Mouse (Mus musculus): ENCODE results near the gene Adora1. TPM values are rescaled to one million over a fixed set of nuclear protein-coding genes. Genes with fewer than 3 reads are reported as not detected.

Adora1 gene
- polyA plus RNA-seq, 2 experiments, result 1.4 to 2.0 TPM

DNA sequence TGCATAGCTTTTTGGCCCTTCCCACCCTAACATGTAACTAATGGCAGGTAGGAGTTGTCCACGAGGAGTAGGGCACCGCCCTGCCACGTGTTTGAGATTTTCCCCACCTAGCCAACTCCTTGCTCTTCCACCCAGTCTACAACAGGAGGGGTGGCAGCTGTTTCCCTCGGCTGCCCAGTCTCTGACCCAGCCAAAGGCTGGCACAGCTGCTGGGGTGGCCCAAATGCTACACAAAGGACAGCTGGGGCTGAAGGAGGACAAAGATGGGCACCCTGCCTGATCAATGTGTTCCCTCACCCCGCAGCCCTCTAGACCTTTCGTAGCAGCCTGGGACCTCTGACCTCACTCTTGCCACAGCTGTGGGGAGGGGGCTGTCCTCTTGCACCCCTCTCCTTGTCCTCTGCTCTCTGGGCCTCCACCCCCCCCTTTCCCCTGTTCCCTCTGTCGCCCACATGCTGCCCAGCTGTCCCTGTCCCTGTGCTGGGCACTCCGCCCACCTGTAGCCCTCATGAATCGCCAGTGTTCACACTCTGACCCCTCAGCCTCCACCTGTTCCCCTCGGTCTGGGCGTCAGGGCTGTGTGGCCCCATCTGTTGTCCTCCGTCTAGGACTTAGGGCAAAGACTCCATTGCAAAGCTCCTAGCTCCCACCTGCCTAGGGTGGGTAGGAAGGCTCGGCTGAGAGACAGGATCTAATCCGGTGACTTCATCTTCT is 9.9 kb upstream of the Adora1 start:
- Histone ChIP-seq H3K27me3 (ENCODE audit: control insufficient read depth, insufficient read depth, low read length) (no peaks in the 10 kb centered on the region; the same call in 1 of the 2 replicates), H3K9ac (ENCODE audit: low read depth, low read length, severe bottlenecking) (no peak overlapping the region), H3K4me2 (replicated peaks; ENCODE audit: low read depth, low read length, severe bottlenecking) (no peak overlapping the region), H3K36me3 (ENCODE audit: control insufficient read depth, insufficient read depth, low read length) (no peaks in the 10 kb centered on the region), H3K4me1 (ENCODE audit: control insufficient read depth, insufficient read depth, low read length) (peaks cover 7% of the 10 kb centered on the region), H3K27ac (replicated peaks; ENCODE audit: low read depth, low read length) (no peak overlapping the region), H3K4me3 (replicated peaks; ENCODE audit: low read length) (no peak overlapping the region), H3K9me3 (ENCODE audit: control insufficient read depth, low read length) (no peaks in the 10 kb centered on the region)
- TF ChIP-seq POLR2A (IDR thresholded peaks at IDR 0.05; ENCODE audit: borderline replicate concordance, extremely low read depth, insufficient read depth, insufficient read length), result no peak
- DNase-seq (ENCODE audit: low spot score), result peak; percentile 52
- 75% methylated on average over 14 of the region's 14 CpGs for WGBS
- peak; percentile 73 for ATAC-seq (ENCODE audit: low FRiP score, low read depth)

GRCm38 (mm10) chr1:134243948-134244914 is 9.0 kb upstream of the Adora1 start:
- Histone ChIP-seq H3K4me1 (ENCODE audit: control insufficient read depth, insufficient read depth, low read length) (peaks cover 7% of the 10 kb centered on the region), H3K36me3 (ENCODE audit: control insufficient read depth, insufficient read depth, low read length) (no peaks in the 10 kb centered on the region), H3K9me3 (ENCODE audit: control insufficient read depth, low read length) (no peaks in the 10 kb centered on the region), H3K4me3 (replicated peaks; ENCODE audit: low read length) (peak overlapping the region; percentile 16; the same call in 1 of the 2 replicates), H3K27me3 (ENCODE audit: control insufficient read depth, insufficient read depth, low read length) (no peaks in the 10 kb centered on the region; the same call in 1 of the 2 replicates), H3K4me2 (replicated peaks; ENCODE audit: low read depth, low read length, severe bottlenecking) (peak overlapping the region; percentile 49), H3K27ac (replicated peaks; ENCODE audit: low read depth, low read length) (no peak overlapping the region), H3K9ac (ENCODE audit: low read depth, low read length, severe bottlenecking) (peak overlapping the region; percentile 45)
- peak; percentile 85 for DNase-seq (ENCODE audit: low spot score)
- TF ChIP-seq POLR2A (IDR thresholded peaks at IDR 0.05; ENCODE audit: borderline replicate concordance, extremely low read depth, insufficient read depth, insufficient read length), result no peak
- ATAC-seq (ENCODE audit: low FRiP score, low read depth), result peak; percentile 80
- WGBS, result 21% methylated on average over 35 of the region's 35 CpGs

- Histone ChIP-seq H3K27me3 (ENCODE audit: control insufficient read depth, insufficient read depth, low read length) (no peaks in the 10 kb centered on the region; the same call in 1 of the 2 replicates), H3K9ac (ENCODE audit: low read depth, low read length, severe bottlenecking) (0 out of 2 replicates have a peak overlapping the region, but pooled peaks have one; percentile 45), H3K9me3 (ENCODE audit: control insufficient read depth, low read length) (no peaks in the 10 kb centered on the region), H3K27ac (replicated peaks; ENCODE audit: low read depth, low read length) (no peak overlapping the region), H3K4me2 (replicated peaks; ENCODE audit: low read depth, low read length, severe bottlenecking) (no peak overlapping the region), H3K4me1 (ENCODE audit: control insufficient read depth, insufficient read depth, low read length) (peaks cover 7% of the 10 kb centered on the region), H3K36me3 (ENCODE audit: control insufficient read depth, insufficient read depth, low read length) (no peaks in the 10 kb centered on the region), H3K4me3 (replicated peaks; ENCODE audit: low read length) (no peak overlapping the region)
- WGBS, result 61% methylated on average over 6 of the region's 6 CpGs
- no peak for DNase-seq (ENCODE audit: low spot score)
- ATAC-seq (ENCODE audit: low FRiP score, low read depth), result no peak
- no peak for TF ChIP-seq POLR2A (IDR thresholded peaks at IDR 0.05; ENCODE audit: borderline replicate concordance, extremely low read depth, insufficient read depth, insufficient read length)
These were observed 8.3 kb upstream of the Adora1 start for GRCm38 (mm10) chr1:134243505-134243904.

- Histone ChIP-seq H3K27me3 (ENCODE audit: control insufficient read depth, insufficient read depth, low read length) (no peaks in the 10 kb centered on the region; the same call in 1 of the 2 replicates), H3K9ac (ENCODE audit: low read depth, low read length, severe bottlenecking) (no peak overlapping the region), H3K36me3 (ENCODE audit: control insufficient read depth, insufficient read depth, low read length) (no peaks in the 10 kb centered on the region), H3K9me3 (ENCODE audit: control insufficient read depth, low read length) (no peaks in the 10 kb centered on the region), H3K4me2 (replicated peaks; ENCODE audit: low read depth, low read length, severe bottlenecking) (no peak overlapping the region), H3K4me1 (ENCODE audit: control insufficient read depth, insufficient read depth, low read length) (peaks cover 7% of the 10 kb centered on the region), H3K4me3 (replicated peaks; ENCODE audit: low read length) (no peak overlapping the region), H3K27ac (replicated peaks; ENCODE audit: low read depth, low read length) (no peak overlapping the region)
- ATAC-seq (ENCODE audit: low FRiP score, low read depth), result no peak
- no peak for TF ChIP-seq POLR2A (IDR thresholded peaks at IDR 0.05; ENCODE audit: borderline replicate concordance, extremely low read depth, insufficient read depth, insufficient read length)
- WGBS, result 55% methylated on average over 2 of the region's 2 CpGs
- DNase-seq (ENCODE audit: low spot score), result no peak
These were observed 7.1 kb upstream of the Adora1 start for GRCm38 (mm10) chr1:134242286-134242685.

DNA sequence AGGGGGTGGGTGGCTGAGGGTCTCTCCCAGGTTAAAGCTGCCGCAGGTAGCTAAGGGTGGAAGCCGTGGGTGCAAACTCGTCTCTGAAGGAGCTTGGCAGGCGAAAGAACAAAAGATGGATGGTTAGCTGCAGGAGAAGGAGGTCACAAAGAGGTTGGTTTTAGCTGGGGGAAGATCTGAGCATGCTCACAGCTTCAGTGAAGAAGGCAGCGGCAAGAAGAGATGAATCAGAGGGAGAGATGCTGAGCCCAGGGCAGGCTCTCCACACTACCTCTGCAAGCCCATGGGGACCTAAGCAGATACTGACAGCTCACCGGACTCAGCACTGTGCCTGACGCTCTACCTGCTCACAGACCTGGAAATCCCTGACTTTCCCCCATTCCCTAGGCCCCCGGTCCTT is 6.1 kb upstream of the Adora1 start:
- Histone ChIP-seq H3K4me3 (replicated peaks; ENCODE audit: low read length) (no peak overlapping the region), H3K27me3 (ENCODE audit: control insufficient read depth, insufficient read depth, low read length) (peaks cover 3% of the 10 kb centered on the region), H3K4me2 (replicated peaks; ENCODE audit: low read depth, low read length, severe bottlenecking) (no peak overlapping the region), H3K9ac (ENCODE audit: low read depth, low read length, severe bottlenecking) (no peak overlapping the region), H3K4me1 (ENCODE audit: control insufficient read depth, insufficient read depth, low read length) (peaks cover 7% of the 10 kb centered on the region), H3K36me3 (ENCODE audit: control insufficient read depth, insufficient read depth, low read length) (no peaks in the 10 kb centered on the region), H3K27ac (replicated peaks; ENCODE audit: low read depth, low read length) (no peak overlapping the region), H3K9me3 (ENCODE audit: control insufficient read depth, low read length) (no peaks in the 10 kb centered on the region)
- WGBS, result 78% methylated on average over 8 of the region's 8 CpGs
- no peak for TF ChIP-seq POLR2A (IDR thresholded peaks at IDR 0.05; ENCODE audit: borderline replicate concordance, extremely low read depth, insufficient read depth, insufficient read length)
- DNase-seq (ENCODE audit: low spot score) (no peak), ATAC-seq (ENCODE audit: low FRiP score, low read depth) (no peak)

Data from limb, embryonic 14.5 days (tissue).